Mouse (Mus musculus) ovary, postnatal 10 days (tissue): ENCODE measurements around the gene Gm48552.

Source experiments
- DNase-seq: peaks from one replicate; pipeline ENCODE4 v3.0.0; 2022; ENCODE audit warnings: low spot score

The Gm48552 gene

DNA sequence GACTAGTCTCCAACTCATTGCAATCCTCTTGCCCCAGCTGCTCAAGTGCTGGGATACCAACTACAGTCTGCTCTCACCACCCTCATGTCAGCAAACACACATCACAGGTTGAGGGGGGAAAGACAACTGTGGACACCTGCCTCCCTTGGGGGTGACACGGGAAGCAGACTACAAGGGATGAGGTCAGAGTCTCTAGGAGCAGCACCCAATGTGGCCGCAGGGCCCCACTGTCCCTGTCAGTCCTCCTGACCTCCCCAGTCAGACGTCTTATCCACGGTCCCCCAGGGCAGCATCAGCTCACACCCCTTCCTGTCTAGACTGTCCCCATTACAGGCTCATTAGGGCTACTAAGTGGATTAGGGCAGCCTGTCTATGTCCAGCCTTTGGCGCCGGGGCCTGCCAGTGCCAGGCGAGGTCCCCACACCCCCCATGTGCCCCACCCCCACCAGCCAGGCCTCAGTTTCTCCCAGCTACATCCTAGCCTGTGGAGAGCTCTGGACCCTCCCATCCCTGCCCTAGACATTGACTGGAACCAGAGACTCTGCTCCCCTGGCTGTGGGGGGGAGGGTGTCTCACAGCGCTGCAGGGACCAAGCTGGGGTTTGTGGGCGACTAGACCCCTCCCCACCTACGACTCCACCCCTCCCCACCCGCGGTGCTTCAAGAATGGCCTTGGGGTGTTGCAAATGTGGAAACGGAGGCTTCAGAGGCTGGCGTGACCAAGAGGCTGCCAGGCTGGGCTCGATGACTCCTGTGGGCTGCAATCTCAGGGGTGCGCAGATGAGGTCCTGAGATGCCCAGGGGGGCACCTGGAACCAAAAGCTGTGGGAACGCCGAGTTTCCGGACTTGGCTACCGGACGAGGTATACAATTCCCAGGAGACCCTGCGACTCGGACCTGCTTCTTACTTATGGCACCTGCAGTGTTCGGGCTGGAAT, 18.0 kb downstream of the Gm48552 start:
- DNase-seq, result no peak

DNA sequence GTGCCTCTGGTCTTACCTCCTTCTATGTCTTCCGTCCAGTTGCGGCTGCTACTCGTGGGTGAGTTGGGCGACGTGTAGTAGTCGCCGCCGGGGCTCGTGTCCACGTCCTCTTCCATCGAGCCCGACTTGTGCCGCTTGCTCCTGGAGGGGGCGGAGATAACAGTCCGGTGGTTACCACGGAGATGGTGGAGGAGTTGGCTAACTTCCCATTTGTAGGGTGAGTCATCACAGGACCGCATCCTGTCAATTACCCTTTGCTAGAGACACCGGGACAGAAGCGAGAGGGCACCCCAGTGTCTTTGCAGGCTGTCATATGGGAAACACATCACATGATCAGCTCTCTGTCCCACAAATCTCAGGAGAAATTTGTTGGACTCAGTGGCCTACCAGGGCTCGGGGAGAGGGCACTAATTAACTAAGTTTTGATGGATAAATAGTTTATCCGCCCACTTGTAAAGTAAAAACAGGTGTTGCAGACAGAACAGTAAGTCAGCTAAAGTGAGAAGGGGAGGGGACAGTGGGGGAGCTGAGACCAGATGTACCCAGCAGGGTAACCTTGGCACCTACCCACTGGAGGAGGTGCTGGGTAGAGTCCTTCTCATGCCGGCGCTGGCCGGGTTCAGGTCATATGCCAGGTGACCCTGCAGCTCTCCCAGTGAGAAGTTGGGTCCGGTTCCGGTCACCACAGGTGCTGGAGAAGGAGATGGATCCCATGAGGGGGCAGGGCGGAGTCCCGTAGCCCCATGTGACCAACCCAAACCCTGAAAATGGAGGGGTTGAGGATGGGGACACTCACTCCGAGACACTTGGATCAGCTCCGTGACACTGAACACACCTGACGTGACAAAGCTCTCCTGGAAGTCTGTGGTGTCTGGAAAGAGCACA, 19.0 kb downstream of the Gm48552 start:
- DNase-seq, result no peak

DNA sequence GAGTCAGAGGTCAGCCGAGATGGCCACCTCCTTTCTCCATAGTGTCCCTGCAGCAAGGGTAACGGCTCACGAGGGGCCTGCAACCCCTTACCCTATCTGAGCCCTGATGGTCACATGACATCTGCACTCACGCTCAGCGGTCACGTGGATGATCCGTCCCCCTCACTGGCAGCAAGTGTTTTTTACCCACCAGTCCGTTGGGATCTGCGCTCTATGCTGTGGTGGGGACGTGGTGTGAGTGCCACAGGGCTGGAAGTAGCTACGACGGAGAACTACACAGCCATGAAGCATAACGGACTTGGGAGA, 19.6 kb downstream of the Gm48552 start:
- DNase-seq, result no peak

DNA sequence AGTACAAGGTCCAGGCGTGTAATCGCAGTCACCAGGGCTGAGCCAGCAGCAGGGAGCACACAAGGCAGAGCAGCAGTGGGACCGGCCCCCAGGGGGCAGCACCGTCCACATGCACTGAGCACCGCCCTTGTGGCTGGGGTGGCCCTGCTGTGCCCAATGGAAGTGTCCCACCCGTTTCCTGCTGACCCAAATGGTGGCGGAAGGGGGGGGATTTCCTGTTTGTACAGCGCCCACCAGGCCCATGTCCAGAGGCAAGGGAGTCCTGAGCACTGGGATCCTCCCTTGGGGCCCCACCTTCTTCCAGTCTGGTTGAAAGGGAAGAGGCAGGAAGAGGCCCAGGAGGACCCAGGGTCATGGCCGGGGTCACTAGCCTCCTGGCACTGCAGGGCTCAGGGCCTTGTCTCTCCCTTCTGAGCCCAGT, 20.1 kb downstream of the Gm48552 start:
- DNase-seq, result no peak

DNA sequence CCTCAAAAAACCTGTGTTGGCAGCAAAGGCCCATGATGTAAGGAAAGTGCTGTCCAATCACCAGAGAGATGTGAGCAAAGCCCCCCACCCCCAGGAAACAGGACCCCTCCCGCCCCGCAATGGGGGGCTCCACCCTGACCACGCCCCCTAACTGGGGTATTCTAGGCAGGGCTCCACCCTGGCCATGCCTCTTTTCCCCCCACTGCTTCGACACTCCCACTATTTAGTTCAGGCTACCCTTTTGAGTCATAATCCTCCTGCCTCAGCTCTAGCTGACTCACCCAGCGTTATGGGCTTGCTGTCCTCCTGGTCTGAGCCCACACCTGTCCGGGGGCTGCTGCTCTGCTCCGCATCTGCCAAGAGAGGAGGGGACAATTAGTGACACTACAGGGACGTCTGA, 20.5 kb downstream of the Gm48552 start:
- DNase-seq, result no peak

DNA sequence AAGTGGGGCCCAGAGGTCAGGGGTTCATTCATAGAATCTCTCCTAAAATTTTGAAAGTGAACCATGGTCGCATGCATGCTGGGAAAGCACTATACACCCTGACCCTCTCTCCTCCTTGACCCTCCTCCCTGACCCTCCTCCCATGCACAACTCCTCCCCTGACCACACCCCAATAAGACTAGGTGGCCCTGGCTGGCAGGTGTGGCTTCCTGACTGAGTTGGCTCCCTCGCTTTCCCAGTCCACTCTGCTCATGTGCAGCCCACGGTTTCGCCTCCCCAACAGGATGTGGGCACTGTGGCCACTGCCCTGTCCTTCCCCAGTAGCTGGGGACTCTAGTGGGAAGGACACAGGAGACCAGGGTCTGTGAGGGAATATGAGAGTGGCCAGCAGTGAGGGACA, 21.5 kb downstream of the Gm48552 start:
- no peak for DNase-seq

DNA sequence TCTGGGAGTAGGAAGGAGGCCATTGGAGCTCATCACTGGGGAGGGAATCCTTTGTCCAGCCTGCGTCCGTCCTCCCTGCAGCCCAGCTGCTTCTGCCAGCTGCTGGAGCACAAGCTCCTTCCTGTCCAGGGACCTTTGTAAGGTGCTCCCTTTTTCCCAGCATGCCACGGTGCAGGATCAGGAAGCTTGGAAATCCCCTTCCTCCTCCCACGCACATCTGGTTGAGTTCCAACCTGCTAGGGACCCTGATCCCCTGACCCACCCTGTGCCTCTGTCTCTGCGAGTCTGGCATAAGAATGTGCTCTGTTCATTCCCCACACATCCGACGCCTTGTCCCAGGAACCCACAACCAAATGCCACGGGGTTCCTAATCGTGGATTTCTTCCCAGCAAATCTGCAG, 22.2 kb downstream of the Gm48552 start:
- DNase-seq, result no peak

DNA sequence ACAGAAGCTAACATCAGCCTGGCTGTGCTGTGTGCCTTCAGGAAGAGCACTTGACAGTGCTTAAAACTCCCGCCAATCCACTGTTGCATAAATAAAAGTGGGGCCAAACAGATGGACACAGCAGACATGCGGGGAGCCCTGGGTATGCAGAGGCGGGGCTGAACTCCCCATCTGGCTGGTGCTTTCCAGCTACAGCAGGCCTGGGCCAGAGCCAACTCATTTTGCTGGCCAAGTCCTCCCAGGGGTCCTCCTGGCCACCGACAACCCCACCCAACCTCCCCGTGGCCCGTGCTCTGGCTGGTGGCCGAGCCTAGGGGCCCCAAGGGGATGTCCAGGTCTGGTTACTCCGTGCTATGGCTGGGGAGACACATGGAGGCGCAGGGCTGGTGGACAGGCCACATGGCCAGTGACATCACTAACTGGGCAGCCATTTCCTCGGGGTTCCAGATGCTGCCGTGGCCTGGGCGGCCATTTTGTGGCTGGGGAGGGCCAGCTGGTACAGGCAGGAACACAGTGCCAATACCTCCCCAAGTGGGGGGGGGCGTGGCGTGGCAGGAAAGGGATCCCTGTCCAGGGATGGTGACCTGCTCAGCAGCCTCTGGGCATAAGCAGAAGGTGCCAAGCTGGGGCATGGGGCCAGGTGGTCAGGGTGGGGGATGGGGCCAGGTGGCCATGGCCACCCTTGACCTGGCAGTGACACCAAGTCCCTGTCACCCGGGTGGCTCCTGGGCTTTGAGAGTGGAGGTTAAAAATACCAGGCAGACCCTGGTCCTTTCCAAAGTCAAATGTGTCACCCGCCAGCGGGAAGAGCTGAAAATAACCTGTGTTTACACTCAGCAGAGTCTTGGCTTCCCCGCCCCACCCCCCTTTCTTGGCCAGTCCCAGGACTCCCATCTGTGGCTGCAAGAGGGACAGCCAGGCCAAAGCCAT, 22.9 kb downstream of the Gm48552 start:
- DNase-seq, result peak; percentile 92

DNA sequence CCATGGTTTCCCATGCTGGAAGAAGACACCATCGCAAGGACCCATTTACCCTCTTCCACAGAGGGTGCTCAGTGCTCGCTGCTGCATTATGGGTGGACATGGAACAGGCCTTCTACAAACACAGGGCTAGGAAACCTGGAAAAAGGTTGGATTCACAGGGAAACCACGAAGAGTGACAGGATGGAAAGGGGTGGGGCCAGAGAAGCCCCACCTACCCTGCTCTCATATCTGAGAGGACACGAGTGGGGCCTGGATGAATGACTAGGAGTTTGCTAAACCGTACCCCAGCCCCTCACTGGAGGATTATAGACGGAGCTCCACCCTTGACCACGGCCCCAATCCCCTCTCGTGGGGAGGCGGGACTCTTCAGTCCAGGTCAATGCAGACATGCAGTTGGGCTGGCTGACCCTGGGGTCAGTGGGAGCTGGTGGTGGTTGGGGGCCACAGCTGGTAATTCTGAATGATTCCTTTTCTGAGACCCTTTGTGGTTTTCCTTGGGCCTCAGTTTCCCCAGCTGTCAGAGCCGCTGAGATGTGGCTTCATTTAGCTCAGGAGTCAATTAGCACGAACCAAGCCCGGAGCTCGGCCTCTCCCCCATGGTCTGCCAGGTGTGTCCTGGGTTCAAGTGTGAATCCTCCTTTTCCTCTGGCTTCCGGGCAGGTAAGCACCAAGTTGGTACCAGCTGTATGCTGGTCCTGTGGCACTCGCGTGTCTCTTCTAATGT, 23.9 kb downstream of the Gm48552 start:
- DNase-seq, result no peak

DNA sequence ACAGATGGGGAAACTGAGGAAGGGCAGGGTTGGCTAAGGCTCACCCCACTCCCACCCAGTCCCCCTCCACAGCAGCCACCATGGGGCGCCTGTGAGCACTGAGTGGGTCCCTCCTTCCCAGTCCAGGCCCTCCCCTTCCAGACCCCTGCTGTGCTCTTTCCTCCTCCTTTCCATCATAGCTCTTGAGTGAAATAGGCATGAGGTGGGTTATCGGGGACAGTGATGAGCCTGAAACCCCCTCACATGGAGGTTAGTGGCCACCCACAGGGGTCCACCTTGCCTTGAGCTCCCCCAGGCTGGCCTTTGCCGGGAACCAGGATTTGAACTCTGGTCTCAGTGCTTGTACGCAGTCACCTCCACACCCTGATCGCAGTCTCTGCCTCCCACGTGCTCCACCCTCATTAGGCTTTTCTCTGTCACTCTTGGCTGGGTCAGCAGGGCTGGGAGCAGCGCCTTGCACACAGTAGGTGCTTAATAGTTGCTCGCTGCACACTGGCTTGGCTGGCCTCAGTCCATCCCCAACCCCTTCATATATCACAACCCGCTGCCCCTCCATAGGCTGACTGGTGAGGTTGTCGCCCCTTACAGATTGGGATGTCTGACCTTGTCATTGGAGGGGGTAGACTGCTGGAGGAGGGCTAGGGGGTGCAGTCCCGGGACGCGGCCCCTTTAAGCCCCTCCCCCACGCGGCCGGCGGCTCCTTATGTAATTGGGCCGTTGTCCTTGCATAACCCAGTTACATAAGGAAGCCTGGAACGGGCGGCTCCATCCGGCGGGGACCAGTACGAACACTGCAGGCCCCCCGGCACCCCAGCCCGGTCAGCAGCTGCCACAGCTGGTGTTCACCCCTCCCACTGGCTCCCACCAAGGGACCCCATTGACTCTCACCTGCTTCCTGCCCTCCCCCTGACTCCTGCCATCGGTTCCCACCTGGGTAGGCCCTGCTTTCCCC, 24.8 kb downstream of the Gm48552 start:
- peak; percentile 90 for DNase-seq

DNA sequence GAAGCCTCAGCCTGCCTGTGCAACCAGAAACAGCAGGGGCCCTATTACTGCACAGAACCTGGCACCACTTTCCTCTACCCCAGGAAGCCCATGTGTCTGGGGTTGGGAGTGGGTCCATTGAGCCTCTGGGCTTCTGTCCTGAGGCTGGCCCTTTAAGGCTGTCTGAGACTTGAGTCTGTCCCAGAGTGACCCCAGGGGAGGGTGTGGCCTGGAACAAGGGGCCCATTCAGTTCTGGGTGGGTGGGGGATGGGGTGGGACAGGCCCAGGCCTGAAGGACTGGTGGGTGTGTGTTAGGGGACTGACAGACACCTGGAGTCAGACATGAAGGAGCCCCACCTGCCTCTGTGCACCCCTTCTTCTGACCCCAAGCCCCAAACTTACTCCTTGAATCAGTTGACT, 25.9 kb downstream of the Gm48552 start:
- DNase-seq, result no peak

DNA sequence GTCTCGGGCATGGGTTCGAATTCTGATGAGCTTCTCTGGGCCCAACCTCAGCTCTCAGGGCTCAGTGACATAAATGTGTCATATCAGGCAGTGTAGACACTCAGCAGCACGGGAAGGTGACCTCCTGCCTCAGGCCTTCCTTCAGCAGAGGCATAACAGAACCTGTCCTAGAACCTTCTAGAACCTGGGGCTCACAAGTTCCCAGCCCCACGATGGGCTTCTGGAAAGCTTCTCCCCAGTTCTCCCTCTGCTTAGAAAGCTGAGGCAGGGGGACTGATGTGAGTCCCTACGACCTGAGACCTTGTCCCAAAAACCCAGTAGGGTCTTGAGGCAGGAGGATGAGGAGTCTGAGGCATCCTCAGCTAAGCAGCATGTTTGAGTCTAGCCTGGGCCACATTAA, 26.3 kb downstream of the Gm48552 start:
- no peak for DNase-seq

DNA sequence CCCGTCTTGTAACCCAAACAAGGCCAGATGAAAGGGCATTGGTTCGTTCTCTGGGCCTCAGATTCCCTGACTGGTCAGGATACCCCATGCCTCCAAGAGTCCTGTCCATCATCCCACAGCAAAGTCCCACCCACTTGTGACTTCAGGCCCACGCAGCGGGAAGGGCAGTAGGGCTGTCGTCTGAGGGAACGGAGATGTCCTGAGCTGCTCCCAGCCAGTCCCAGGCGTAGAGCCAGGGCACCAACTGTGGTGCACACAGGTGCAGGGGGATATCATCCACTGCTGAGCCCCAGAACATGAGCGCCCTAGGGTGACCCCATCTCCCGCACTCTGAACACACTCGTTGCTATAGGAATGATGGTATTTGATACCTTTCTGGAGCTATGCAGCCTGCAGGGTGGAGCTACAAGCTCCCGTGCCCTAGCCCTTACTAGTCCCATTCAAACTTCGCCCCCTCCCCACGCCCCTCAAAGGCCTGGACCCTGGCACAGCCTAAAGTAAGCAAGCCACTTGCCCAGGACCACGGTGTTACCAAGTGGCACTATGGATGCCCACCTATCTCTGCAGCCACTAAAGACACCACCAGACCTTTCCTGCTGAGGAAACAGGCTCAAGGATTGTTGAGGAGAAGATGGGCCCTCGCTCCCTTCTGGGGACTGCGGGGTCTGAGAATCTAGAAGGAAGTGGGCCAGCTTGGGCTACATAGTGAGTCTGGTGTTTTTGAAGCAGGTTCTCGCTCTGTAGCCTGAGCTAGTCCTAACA, 26.9 kb downstream of the Gm48552 start:
- DNase-seq, result no peak

DNA sequence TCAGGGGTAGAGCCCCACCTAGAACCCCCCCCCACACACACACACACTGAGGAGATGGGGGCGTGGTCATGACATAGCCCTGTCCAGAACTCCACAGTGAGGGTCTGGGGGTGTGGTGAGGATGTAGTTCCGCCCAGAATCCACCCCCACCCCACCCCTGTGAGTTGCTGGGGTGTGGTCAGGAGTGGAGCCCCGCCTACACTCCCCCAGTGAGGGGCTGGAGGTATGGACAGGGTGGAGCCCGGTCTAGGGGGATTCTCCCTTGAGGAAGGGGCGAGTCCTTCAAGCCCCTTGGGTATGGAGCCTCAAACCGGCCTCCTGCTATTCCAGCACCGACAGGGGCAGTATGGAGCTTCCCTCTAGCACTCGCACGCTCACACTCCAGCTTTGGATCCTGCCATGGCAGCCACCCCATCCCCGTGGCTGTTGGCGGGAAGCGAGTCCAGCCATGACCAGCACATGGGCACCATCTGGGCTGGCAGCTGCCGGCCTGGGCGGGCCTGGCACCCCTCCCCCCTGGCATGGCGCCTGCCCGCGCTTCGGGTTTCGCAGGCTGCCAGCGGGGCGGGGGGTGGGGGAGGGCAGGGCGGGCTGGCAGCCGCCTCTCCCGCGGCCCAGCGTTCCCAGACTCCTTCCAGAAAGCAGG, 27.9 kb downstream of the Gm48552 start:
- peak; percentile 71 for DNase-seq

DNA sequence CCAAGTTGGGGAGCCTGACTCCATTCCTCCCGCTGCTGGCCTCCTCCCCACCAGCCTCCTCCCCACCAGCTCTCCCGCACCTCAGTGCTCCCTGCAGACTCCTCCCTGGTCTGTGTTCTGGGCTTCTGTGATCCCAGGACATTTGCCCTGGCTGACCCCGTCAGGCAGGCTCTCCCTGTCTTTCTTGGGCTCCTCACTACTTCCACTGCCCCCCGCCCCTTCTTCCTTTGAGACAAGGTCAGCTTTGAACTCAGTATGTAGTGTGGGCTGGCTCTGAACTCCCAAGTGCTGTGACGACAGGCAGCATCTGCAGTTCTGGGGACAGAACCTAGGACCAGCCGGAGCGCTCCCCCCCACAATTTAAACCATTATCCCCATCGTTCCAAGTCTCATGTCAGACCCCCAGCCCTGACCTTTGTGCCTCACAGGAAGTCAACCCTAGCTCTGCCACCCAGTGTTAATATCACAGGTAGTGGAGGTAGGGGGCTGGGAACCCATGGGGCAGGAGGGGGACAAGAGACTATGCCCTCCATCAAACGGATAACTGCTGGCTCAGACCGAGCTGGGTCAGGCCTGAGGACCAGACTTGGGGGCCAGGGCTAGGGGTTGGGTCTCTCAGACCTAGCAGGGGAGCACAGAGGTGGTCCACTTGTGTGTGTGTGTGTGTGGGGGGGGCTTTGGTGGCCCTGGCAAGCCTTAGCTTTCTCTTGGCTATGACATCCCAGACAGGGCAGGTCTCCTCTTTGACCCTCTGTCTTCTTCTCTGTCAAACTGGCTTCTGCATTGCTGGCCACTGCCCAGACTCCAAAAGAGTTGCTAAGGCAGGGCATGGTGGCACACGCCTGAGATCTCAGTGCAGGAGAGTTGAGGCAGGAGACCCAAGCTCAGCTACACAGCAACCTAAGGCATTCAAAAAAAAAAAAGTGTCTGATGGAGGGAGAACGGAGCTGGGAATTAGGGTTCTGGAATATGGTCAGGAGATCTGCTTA, 28.7 kb downstream of the Gm48552 start:
- DNase-seq, result no peak

DNA sequence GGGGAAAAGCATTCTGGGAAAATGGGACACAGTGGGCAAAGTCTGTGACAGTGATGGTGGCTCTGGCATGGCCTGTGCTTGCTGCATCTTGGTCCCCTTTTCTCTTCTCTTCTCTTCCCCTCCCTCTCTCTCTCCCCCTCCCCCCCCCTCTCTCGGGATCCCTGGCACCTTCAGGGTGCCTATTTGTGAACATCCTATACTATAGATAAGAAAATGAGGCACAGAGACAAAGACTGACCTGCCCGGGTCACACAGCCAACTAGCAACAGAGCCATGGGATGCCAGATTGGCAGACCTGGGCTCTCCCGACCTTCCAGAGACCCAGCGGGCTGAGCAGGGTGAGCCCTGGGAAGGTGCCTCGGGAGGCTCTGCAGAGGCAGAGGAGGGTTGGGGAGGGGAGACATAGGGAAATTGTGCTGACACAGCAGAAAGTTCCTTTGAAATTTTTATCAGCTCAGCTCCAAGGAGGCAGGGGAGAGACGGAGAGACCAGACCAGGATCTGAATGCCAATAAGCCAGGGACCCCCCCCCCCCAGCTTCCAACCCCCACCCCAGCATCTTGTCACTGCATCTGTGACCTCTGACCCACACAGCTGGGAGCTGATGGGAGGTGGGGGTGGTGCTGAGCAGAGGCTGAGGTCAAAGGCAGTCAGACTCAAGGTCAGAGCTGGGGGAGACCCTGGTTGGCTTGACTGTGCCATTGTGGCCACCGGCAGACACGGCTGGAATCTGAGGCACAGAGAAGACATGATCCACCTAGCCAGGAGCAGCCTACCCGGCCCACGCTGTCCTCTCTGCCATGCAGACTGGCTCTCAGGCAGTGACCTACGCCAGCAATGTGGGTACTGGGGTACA, 29.6 kb downstream of the Gm48552 start:
- DNase-seq, result no peak
